Mouse (Mus musculus) ES-E14 (cell line): ENCODE results near the gene Ctsw. TPM values are rescaled to one million over a fixed set of nuclear protein-coding genes. Genes with fewer than 3 reads are reported as not detected.
A peak's percentile ranks its signal among the peaks of the same experiment; 100 is the strongest.

Experiments
- DNase-seq: peaks from one replicate; pipeline ENCODE4 v3.0.0-alpha.2; 2013; ENCODE audit warnings: low read depth, low spot score
- H3K27ac ChIP-seq: 2 replicates; pipeline ENCODE4 v1.5.1; 2012; ENCODE audit warnings: low read depth, mild to moderate bottlenecking, low read length, moderate library complexity, mixed read lengths; ENCODE audit not compliant: poor library complexity, insufficient read depth, severe bottlenecking
- H3K36me3 ChIP-seq: 2 replicates; pipeline ENCODE4 v1.6.1; 2012; ENCODE audit warnings: mild to moderate bottlenecking, low read length, moderate library complexity, mixed read lengths; ENCODE audit not compliant: control insufficient read depth, poor library complexity, insufficient read depth, severe bottlenecking
- H3K4me1 ChIP-seq, 2 experiments: fragments of 150-350 bp in 1 of 2; sonication (generic) in 1 of 2; 2 replicates each; pipeline ENCODE4 v1.6.1; 2012; ENCODE audit warnings: low read length in 2 of 2, mild to moderate bottlenecking in 1 of 2, mixed read lengths in 1 of 2; ENCODE audit not compliant: control insufficient read depth in 2 of 2, insufficient read depth in 2 of 2, poor library complexity in 1 of 2
- H3K4me3 ChIP-seq, 2 experiments: fragments of 150-350 bp in 1 of 2; sonication (generic) in 1 of 2; 2 replicates each; pipeline ENCODE4 v1.5.1; 2012; ENCODE audit warnings: low read length in 2 of 2, low read depth in 1 of 2, mild to moderate bottlenecking in 1 of 2, mixed read lengths in 1 of 2; ENCODE audit not compliant: insufficient read depth in 1 of 2, poor library complexity in 1 of 2, severe bottlenecking in 1 of 2
- H3K9ac ChIP-seq: 2 replicates; pipeline ENCODE4 v1.6.1; 2012; ENCODE audit warnings: low read depth, mild to moderate bottlenecking, low read length, mixed read lengths; ENCODE audit not compliant: poor library complexity, insufficient read depth, severe bottlenecking
- H3K9me3 ChIP-seq: fragments of 150-350 bp; sonication (generic); 2 replicates; pipeline ENCODE4 v1.6.1; 2012; ENCODE audit warnings: low read depth, mild to moderate bottlenecking, low read length; ENCODE audit not compliant: control insufficient read depth, insufficient read depth
- CHD2 ChIP-seq: IDR thresholded peaks from 2 replicates; pipeline ENCODE4 v1.6.1; 2014; ENCODE audit warnings: mild to moderate bottlenecking, low read depth, low read length, inconsistent platforms
- HCFC1 ChIP-seq: IDR thresholded peaks from 2 replicates; pipeline ENCODE4 v1.6.1; 2012; ENCODE audit warnings: low read length, inconsistent platforms, borderline replicate concordance; ENCODE audit not compliant: insufficient read depth
- MAFK ChIP-seq: IDR thresholded peaks from 2 replicates; pipeline ENCODE4 v1.6.1; 2014; ENCODE audit warnings: mild to moderate bottlenecking, low read depth, low read length, inconsistent platforms; ENCODE audit not compliant: insufficient read depth
- ZC3H11A ChIP-seq: IDR thresholded peaks from 2 replicates; pipeline ENCODE4 v1.6.1; 2012; ENCODE audit warnings: low read depth, mild to moderate bottlenecking, inconsistent platforms, low read length, borderline replicate concordance
- ZNF384 ChIP-seq: IDR thresholded peaks from 2 replicates; pipeline ENCODE4 v1.6.1; 2012; ENCODE audit warnings: low read depth, low read length, inconsistent platforms
- in situ Hi-C, 2 experiments: fragments of 600-800 bp; cut with MboI; formaldehyde crosslinking; loops; one replicate each; pipeline ENCODE4 v1.15.1; 2025; ENCODE audit warnings: low sequenced_read_pairs in 2 of 2, inconsistent platforms in 1 of 2; ENCODE audit not compliant: unreplicated experiment in 2 of 2
- total RNA-seq: library from RNA; depleted of rRNA; stranded (reverse); fragments of 300-350 nt; gene quantifications from 2 replicates; pipeline ENCODE4 v1.2.3, GENCODE M21; 2012

The Ctsw gene
- total RNA-seq, 1 experiment: 4.5 TPM

GRCm38 (mm10) chr19:5488878-5489571 is 20.7 kb upstream of the Ctsw start:
- TF ChIP-seq CHD2 (no peak), ZC3H11A (no peak), ZNF384 (no peak), MAFK (no peak; the same call in 1 of the 2 replicates), HCFC1 (peak; percentile 79)
- peak overlapping the region; percentile 86 for H3K9ac ChIP-seq
- H3K4me3 ChIP-seq: peak overlapping the region; percentile 64 to 89
- peak; percentile 98 for DNase-seq
- H3K4me1 ChIP-seq: peaks cover 4 to 13% of the 10 kb centered on the region in 2 experiments; a peak in 3 of 4 replicates
- H3K9me3 ChIP-seq: no peaks in the 10 kb centered on the region
- H3K36me3 ChIP-seq: peaks cover 36% of the 10 kb centered on the region
- in situ Hi-C loops: no loop called here
- peak overlapping the region; percentile 87 for H3K27ac ChIP-seq

- in situ Hi-C loops: no loop called here
- H3K36me3 ChIP-seq: peaks cover 34% of the 10 kb centered on the region
Measured at GRCm38 (mm10) chr19:5487768-5488550, 19.7 kb upstream of the Ctsw start, which contains the start of gene Mus81. Gene Mus81 (minus strand): TSS chr19:5488402.

DNA sequence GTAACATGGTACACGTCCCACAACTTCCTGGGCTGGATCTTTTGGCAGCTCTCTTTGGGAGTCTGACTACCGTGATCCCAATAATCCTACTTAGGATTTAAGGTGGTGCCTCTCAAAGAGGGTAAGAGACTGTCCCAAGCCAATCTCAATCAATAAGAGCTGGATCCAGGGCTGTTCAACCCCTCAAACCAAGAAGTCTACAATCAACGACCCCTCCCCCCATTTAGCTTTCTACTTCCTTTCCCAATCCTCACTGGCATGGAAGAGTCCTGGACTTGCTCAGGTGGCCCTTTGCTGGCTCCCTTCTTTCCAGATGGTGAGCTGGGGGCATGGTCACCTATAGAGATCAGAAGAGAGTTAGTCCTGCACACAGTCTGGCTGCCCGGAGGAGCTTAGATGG is 18.5 kb upstream of the Ctsw start:
- no peak overlapping the region for H3K9ac ChIP-seq
- no peak overlapping the region for H3K4me3 ChIP-seq
- DNase-seq: no peak
- TF ChIP-seq HCFC1 (no peak), ZC3H11A (no peak), MAFK (no peak), CHD2 (no peak), ZNF384 (no peak)
- H3K27ac ChIP-seq: no peak overlapping the region
- H3K9me3 ChIP-seq: no peaks in the 10 kb centered on the region
- H3K4me1 ChIP-seq: peaks cover 2 to 5% of the 10 kb centered on the region in 2 experiments; a peak in 1 of 4 replicates
- in situ Hi-C loops: no loop called here
- peaks cover 32% of the 10 kb centered on the region for H3K36me3 ChIP-seq

More at GRCm38 (mm10) chr19:5487768-5488550, 19.7 kb upstream of the Ctsw start, which contains the start of gene Mus81:
- peak within 1 kb of the TSS; percentile 86 for H3K9ac ChIP-seq
- no peaks in the 10 kb centered on the region for H3K9me3 ChIP-seq
- H3K27ac ChIP-seq: peak within 1 kb of the TSS; percentile 87
- H3K4me3 ChIP-seq: peak within 1 kb of the TSS; percentile 74 to 89
- TF ChIP-seq HCFC1: peak; percentile 63
- TF ChIP-seq CHD2: no peak
- peak; percentile 44; the same call in 1 of the 2 replicates for TF ChIP-seq ZC3H11A
- no peak; the same call in 1 of the 2 replicates for TF ChIP-seq MAFK
- peak; percentile 88 for TF ChIP-seq ZNF384
- DNase-seq: peak; percentile 97
- H3K4me1 ChIP-seq: peaks cover 4 to 9% of the 10 kb centered on the region in 2 experiments; a peak in 2 of 4 replicates

GRCm38 (mm10) chr19:5486286-5486685 is 18.0 kb upstream of the Ctsw start:
- in situ Hi-C loops: no loop called here
- TF ChIP-seq ZNF384 (no peak), MAFK (no peak), CHD2 (no peak)
- Histone ChIP-seq H3K27ac (no peak overlapping the region), H3K4me3 (no peak overlapping the region), H3K9ac (no peak overlapping the region), H3K9me3 (no peaks in the 10 kb centered on the region), H3K4me1 (peaks cover 2 to 5% of the 10 kb centered on the region in 2 experiments; a peak in 1 of 4 replicates), H3K36me3 (peaks cover 32% of the 10 kb centered on the region)
- no peak for DNase-seq
